Mouse (Mus musculus) cortical plate, adult 2 months (tissue): Measurements from ENCODE around the gene Psmg1.

Source experiments
- CTCF ChIP-seq: fragments of 200-500 bp; IDR thresholded peaks from 2 replicates; pipeline ENCODE4 v1.5.1; 2011; ENCODE audit warnings: mild to moderate bottlenecking, control low read depth, low read length; ENCODE audit not compliant: insufficient read depth; ENCODE audit errors: extremely low read depth
- POLR2A ChIP-seq: fragments of 200-500 bp; IDR thresholded peaks from 2 replicates; pipeline ENCODE4 v1.6.1; 2011; ENCODE audit warnings: mild to moderate bottlenecking, low read length, control low read depth; ENCODE audit not compliant: insufficient read depth; ENCODE audit errors: extremely low read depth

DNA sequence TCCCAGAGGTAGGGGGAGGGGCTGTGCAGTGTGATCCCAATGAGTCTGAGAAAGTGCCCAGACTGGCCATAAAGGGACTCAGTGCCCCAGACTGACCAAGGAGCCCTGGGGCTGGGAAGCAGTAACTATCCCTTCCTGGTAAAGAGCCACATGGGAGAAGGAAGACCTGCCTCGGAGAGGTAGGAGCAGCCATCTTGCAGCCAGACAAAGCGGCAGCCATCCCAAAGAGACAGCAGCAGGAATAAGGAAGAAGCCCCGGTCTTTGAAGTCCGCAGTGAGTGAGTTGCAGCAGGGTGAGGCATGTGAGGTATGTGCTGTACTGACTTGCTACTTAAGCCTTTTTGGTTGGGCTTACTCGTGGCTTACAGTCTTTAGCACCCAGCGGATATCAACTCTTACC, 47.6 kb downstream of the Psmg1 start:
- TF ChIP-seq CTCF (no peak), POLR2A (no peak)
